Mouse (Mus musculus) MEL (cell line): Measurements from ENCODE around the gene Plekhg4. TPM values are rescaled to one million over a fixed set of nuclear protein-coding genes. Genes with fewer than 3 reads are reported as not detected.

Experiments used
- DNase-seq: peaks from one replicate; pipeline ENCODE4 v3.0.0; 2011; ENCODE audit warnings: low read depth, low spot score
- H3K27ac ChIP-seq: 2 replicates; pipeline ENCODE4 v1.5.1; 2012; ENCODE audit warnings: low read depth, mild to moderate bottlenecking, control low read depth, low read length, moderate library complexity; ENCODE audit not compliant: control insufficient read depth
- H3K27me3 ChIP-seq, 2 experiments: fragments of 150-350 bp in 1 of 2; sonication (generic) in 1 of 2; 2 replicates each; pipeline ENCODE4 v1.6.1; 2012; ENCODE audit warnings: low read length in 2 of 2, mild to moderate bottlenecking in 2 of 2, improper control_type of control experiment in 1 of 2, moderate library complexity in 1 of 2; ENCODE audit not compliant: insufficient read depth in 2 of 2, control insufficient read depth in 1 of 2
- H3K36me3 ChIP-seq, 2 experiments: 2 replicates each; pipeline ENCODE4 v1.6.1; 2012 to 2014; ENCODE audit warnings: low read length in 2 of 2, improper control_type of control experiment in 1 of 2, inconsistent platforms in 1 of 2, mild to moderate bottlenecking in 1 of 2; ENCODE audit not compliant: insufficient read depth in 2 of 2, control insufficient read depth in 1 of 2
- H3K4me1 ChIP-seq, 2 experiments: fragments of 150-350 bp in 1 of 2; sonication (generic) in 1 of 2; 2 replicates each; pipeline ENCODE4 v1.6.1; 2012; ENCODE audit warnings: low read length in 2 of 2, improper control_type of control experiment in 1 of 2, mild to moderate bottlenecking in 1 of 2; ENCODE audit not compliant: insufficient read depth in 2 of 2, control insufficient read depth in 1 of 2
- H3K4me3 ChIP-seq, 2 experiments: fragments of 150-350 bp in 1 of 2; sonication (generic) in 1 of 2; 2 replicates each; pipeline ENCODE4 v1.5.1; 2012; ENCODE audit warnings: low read depth in 2 of 2, low read length in 2 of 2, mild to moderate bottlenecking in 2 of 2, moderate library complexity in 2 of 2, control low read depth in 1 of 2, improper control_type of control experiment in 1 of 2; ENCODE audit not compliant: control insufficient read depth in 1 of 2, insufficient read depth in 1 of 2
- H3K79me2 ChIP-seq: 2 replicates; pipeline ENCODE4 v1.6.1; 2012; ENCODE audit warnings: mild to moderate bottlenecking, low read length, moderate library complexity; ENCODE audit not compliant: control insufficient read depth, poor library complexity, insufficient read depth
- H3K9ac ChIP-seq: 2 replicates; pipeline ENCODE4 v1.6.1; 2012; ENCODE audit warnings: low read depth, mild to moderate bottlenecking, control low read depth, low read length, moderate library complexity; ENCODE audit not compliant: control insufficient read depth, poor library complexity, severe bottlenecking
- H3K9me3 ChIP-seq: fragments of 150-350 bp; sonication (generic); replicated peaks from 2 replicates; pipeline ENCODE4 v1.6.1; 2012; ENCODE audit warnings: mild to moderate bottlenecking, low read length, improper control_type of control experiment, moderate library complexity; ENCODE audit not compliant: insufficient read depth
- BHLHE40 ChIP-seq: IDR thresholded peaks from 2 replicates; pipeline ENCODE4 v1.6.1; 2012; ENCODE audit warnings: low read depth, mild to moderate bottlenecking, inconsistent platforms, low read length, improper control_type of control experiment, borderline replicate concordance
- CHD2 ChIP-seq: IDR thresholded peaks from 2 replicates; pipeline ENCODE4 v1.6.1; 2011; ENCODE audit warnings: low read length, improper control_type of control experiment
- CTCF ChIP-seq, 3 experiments: IDR thresholded peaks in 2 of 3; conservative IDR thresholded peaks in 1 of 3; 2 replicates each; pipeline ENCODE4 v1.5.1; 2011 to 2012; ENCODE audit warnings: low read length in 3 of 3, low read depth in 2 of 3, mild to moderate bottlenecking in 2 of 3, improper control_type of control experiment in 1 of 3, inconsistent platforms in 1 of 3, mixed read lengths in 1 of 3, moderate library complexity in 1 of 3; ENCODE audit not compliant: control insufficient read depth in 1 of 3, insufficient read depth in 1 of 3, poor library complexity in 1 of 3, severe bottlenecking in 1 of 3
- E2F4 ChIP-seq: IDR thresholded peaks from 2 replicates; pipeline ENCODE4 v1.6.1; 2011; ENCODE audit warnings: low read depth, low read length, improper control_type of control experiment, borderline replicate concordance
- GATA1 ChIP-seq: IDR thresholded peaks from 2 replicates; pipeline ENCODE4 v1.6.1; 2011; ENCODE audit warnings: low read depth, low read length, improper control_type of control experiment
- MAX ChIP-seq: IDR thresholded peaks from 2 replicates; pipeline ENCODE4 v1.6.1; 2011; ENCODE audit warnings: low read length, improper control_type of control experiment
- MAZ ChIP-seq: IDR thresholded peaks from 2 replicates; pipeline ENCODE4 v1.6.1; 2012; ENCODE audit warnings: low read depth, mild to moderate bottlenecking, inconsistent platforms, low read length, improper control_type of control experiment
- MEF2A ChIP-seq: IDR thresholded peaks from 2 replicates; pipeline ENCODE4 v1.6.1; 2014; ENCODE audit warnings: low read depth, mild to moderate bottlenecking, inconsistent platforms, low read length, improper control_type of control experiment; ENCODE audit not compliant: poor library complexity, insufficient replicate concordance, severe bottlenecking; ENCODE audit errors: extremely low read depth
- MXI1 ChIP-seq: IDR thresholded peaks from 2 replicates; pipeline ENCODE4 v1.6.1; 2011; ENCODE audit warnings: mild to moderate bottlenecking, low read depth, low read length, improper control_type of control experiment
- MYB ChIP-seq: IDR thresholded peaks from 2 replicates; pipeline ENCODE4 v1.6.1; 2011; ENCODE audit warnings: mild to moderate bottlenecking, low read depth, low read length, improper control_type of control experiment
- NELFE ChIP-seq: IDR thresholded peaks from 2 replicates; pipeline ENCODE4 v1.6.1; 2011; ENCODE audit warnings: low read depth, low read length, improper control_type of control experiment
- POLR2A ChIP-seq, 2 experiments: IDR thresholded peaks; 2 replicates each; pipeline ENCODE4 v1.6.1; 2011 to 2012; ENCODE audit warnings: low read length in 2 of 2, mild to moderate bottlenecking in 2 of 2, control low read depth in 1 of 2, improper control_type of control experiment in 1 of 2, low read depth in 1 of 2, moderate library complexity in 1 of 2; ENCODE audit not compliant: control insufficient read depth in 1 of 2, insufficient read depth in 1 of 2, poor library complexity in 1 of 2
- POLR2AphosphoS2 ChIP-seq: IDR thresholded peaks from 2 replicates; pipeline ENCODE4 v1.6.1; 2011; ENCODE audit warnings: low read length, improper control_type of control experiment
- RAD21 ChIP-seq: IDR thresholded peaks from 2 replicates; pipeline ENCODE4 v1.6.1; 2011; ENCODE audit warnings: mild to moderate bottlenecking, low read depth, low read length, improper control_type of control experiment
- RCOR1 ChIP-seq: IDR thresholded peaks from 2 replicates; pipeline ENCODE4 v1.6.1; 2012; ENCODE audit warnings: low read depth, mild to moderate bottlenecking, inconsistent platforms, low read length, improper control_type of control experiment
- SIN3A ChIP-seq: IDR thresholded peaks from 2 replicates; pipeline ENCODE4 v1.6.1; 2012; ENCODE audit warnings: low read length, improper control_type of control experiment, inconsistent platforms
- TAL1 ChIP-seq: IDR thresholded peaks from 2 replicates; pipeline ENCODE4 v1.6.1; 2012; ENCODE audit warnings: mild to moderate bottlenecking, inconsistent platforms, low read length, moderate library complexity, mixed read lengths
- USF1 ChIP-seq: IDR thresholded peaks from 2 replicates; pipeline ENCODE4 v1.6.1; 2014; ENCODE audit warnings: low read depth, mild to moderate bottlenecking, inconsistent platforms, low read length, improper control_type of control experiment, moderate library complexity
- USF2 ChIP-seq, 2 experiments: IDR thresholded peaks; 2 replicates each; pipeline ENCODE4 v1.6.1; 2011 to 2012; ENCODE audit warnings: improper control_type of control experiment in 2 of 2, low read length in 2 of 2, borderline replicate concordance in 1 of 2, inconsistent platforms in 1 of 2, low read depth in 1 of 2, mild to moderate bottlenecking in 1 of 2; ENCODE audit not compliant: insufficient read depth in 1 of 2
- ZKSCAN1 ChIP-seq: IDR thresholded peaks from 2 replicates; pipeline ENCODE4 v1.6.1; 2012; ENCODE audit warnings: low read depth, mild to moderate bottlenecking, inconsistent platforms, low read length, improper control_type of control experiment, moderate library complexity
- ZNF384 ChIP-seq: IDR thresholded peaks from 2 replicates; pipeline ENCODE4 v1.6.1; 2012; ENCODE audit warnings: low read depth, mild to moderate bottlenecking, inconsistent platforms, low read length, improper control_type of control experiment
- polyA plus RNA-seq, 2 experiments: library from polyadenylated mRNA; stranded (reverse) in 1 of 2; unstranded in 1 of 2; fragments of >175 nt in 1 of 2; fragments of >200 nt in 1 of 2; gene quantifications; 2 replicates each; pipeline versions ENCODE4 v1.2.1 to v1.2.4; 2012; ENCODE audit warnings: low replicate concordance in 2 of 2, low read depth in 1 of 2; ENCODE audit not compliant: insufficient read length in 2 of 2, insufficient read depth in 1 of 2, missing spikeins in 1 of 2
- total RNA-seq: library from RNA; depleted of rRNA; stranded (reverse); fragments of 300-350 nt; gene quantifications from 2 replicates; pipeline ENCODE4 v1.2.3, GENCODE M21; 2012

Gene Plekhg4
- total and polyA plus RNA-seq, 3 experiments = 0.10 TPM; not detected in 2

GRCm38 (mm10) chr8:105408331-105408730 is 35.3 kb downstream of the Plekhg4 start:
- Histone ChIP-seq H3K36me3 (no peaks in the 10 kb centered on the region), H3K27me3 (peaks cover 12 to 14% of the 10 kb centered on the region in 2 experiments), H3K4me3 (no peak overlapping the region), H3K4me1 (no peaks in the 10 kb centered on the region), H3K27ac (no peak overlapping the region), H3K9me3 (no peaks in the 10 kb centered on the region), H3K79me2 (no peaks in the 10 kb centered on the region), H3K9ac (no peak overlapping the region)
- no peak for TF ChIP-seq MXI1
- TF ChIP-seq MAZ = no peak
- no peak for TF ChIP-seq TAL1
- no peak for DNase-seq

GRCm38 (mm10) chr8:105409947-105410346 is 36.9 kb downstream of the Plekhg4 start:
- TF ChIP-seq MAZ (no peak), MAX (no peak), MEF2A (no peak), USF2 (IDR thresholded peaks at IDR 0.05; ENCODE audit: borderline replicate concordance in 1 of 2, insufficient read depth in 1 of 2, low read depth in 1 of 2, low read length in 2 of 2) (no peak), TAL1 (no peak), MYB (no peak), CTCF (IDR thresholded peaks at IDR 0.05 in 2 of 3, conservative IDR thresholded peaks at IDR 0.05 in 1 of 3; ENCODE audit: control insufficient read depth in 1 of 3, insufficient read depth in 1 of 3, low read depth in 2 of 3, low read length in 3 of 3, poor library complexity in 1 of 3, severe bottlenecking in 1 of 3) (no peak), NELFE (no peak), ZNF384 (no peak), RAD21 (no peak; the same call in 1 of the 2 replicates), SIN3A (no peak), MXI1 (no peak), GATA1 (no peak)
- no peaks in the 10 kb centered on the region for H3K9me3 ChIP-seq
- no peaks in the 10 kb centered on the region for H3K79me2 ChIP-seq
- H3K9ac ChIP-seq = no peak overlapping the region
- no peak for DNase-seq
- no peaks in the 10 kb centered on the region for H3K36me3 ChIP-seq
- H3K4me1 ChIP-seq = no peaks in the 10 kb centered on the region
- H3K27ac ChIP-seq = no peak overlapping the region
- peaks cover 12 to 14% of the 10 kb centered on the region in 2 experiments for H3K27me3 ChIP-seq
- no peak overlapping the region for H3K4me3 ChIP-seq

- Histone ChIP-seq H3K79me2 (no peaks in the 10 kb centered on the region), H3K4me1 (no peaks in the 10 kb centered on the region), H3K9ac (no peak within 1 kb of the TSS), H3K27me3 (peaks cover 9 to 24% of the 10 kb centered on the region in 2 experiments), H3K27ac (no peak within 1 kb of the TSS), H3K9me3 (no peaks in the 10 kb centered on the region), H3K4me3 (no peak within 1 kb of the TSS), H3K36me3 (no peaks in the 10 kb centered on the region)
- DNase-seq = no peak
- TF ChIP-seq RAD21 (no peak), E2F4 (no peak), SIN3A (no peak), ZKSCAN1 (no peak), GATA1 (no peak), CHD2 (no peak), BHLHE40 (no peak), MYB (no peak), USF1 (no peak), POLR2A (IDR thresholded peaks at IDR 0.05; ENCODE audit: control insufficient read depth in 1 of 2, insufficient read depth in 1 of 2, low read depth in 1 of 2, low read length in 2 of 2, poor library complexity in 1 of 2) (no peak), RCOR1 (no peak), POLR2AphosphoS2 (no peak), USF2 (IDR thresholded peaks at IDR 0.05; ENCODE audit: borderline replicate concordance in 1 of 2, insufficient read depth in 1 of 2, low read depth in 1 of 2, low read length in 2 of 2) (no peak)
Measured at GRCm38 (mm10) chr8:105413391-105413790, 40.3 kb downstream of the Plekhg4 start, which contains the start of the genes Kctd19 and Lrrc36. Kctd19 (minus strand) TSS chr8:105413502. Lrrc36 (plus strand) TSS chr8:105413571.
